Mouse (Mus musculus) gonadal fat pad, adult 2 months (tissue): ENCODE measurements around the gene Luc7l3. TPM values are rescaled to one million over a fixed set of nuclear protein-coding genes. Genes with fewer than 3 reads are reported as not detected.

ENCODE experiments used
- DNase-seq: peaks from one replicate; pipeline ENCODE4 v3.0.0-alpha.2; 2012; ENCODE audit warnings: low read depth
- polyA plus RNA-seq: library from polyadenylated mRNA; depleted of rRNA; stranded (reverse); fragments of >200 nt; gene quantifications from 2 replicates; pipeline ENCODE4 v1.2.3, GENCODE M21; 2012; rRNA removed

The Luc7l3 gene
- 16.5 and 17.1 TPM in 2 replicates for polyA plus RNA-seq

DNA sequence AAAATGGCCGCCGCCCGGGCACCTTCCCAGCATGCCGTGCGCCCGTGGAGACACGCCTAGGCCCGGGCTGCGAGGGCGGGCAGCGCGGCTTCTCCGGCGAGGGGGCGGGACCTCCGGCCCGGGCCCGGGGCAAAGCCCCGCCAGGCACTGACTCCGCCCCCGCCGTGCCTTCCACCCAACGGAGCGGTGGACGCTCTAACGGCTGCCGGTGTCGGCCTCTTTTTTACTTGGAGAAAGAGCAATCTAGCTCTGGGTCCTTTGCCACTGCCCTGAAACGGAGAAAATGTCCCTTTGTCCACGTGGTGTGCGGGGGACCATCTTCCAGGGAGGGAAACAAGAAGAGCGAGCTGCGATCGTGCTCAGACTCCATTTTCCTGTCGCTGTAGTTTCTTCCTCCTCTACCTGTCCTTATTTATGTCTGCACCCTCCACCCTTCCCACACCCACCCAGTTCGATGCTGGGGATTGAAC is at the start of gene Luc7l3:
Gene Luc7l3 (minus strand): TSS at position 58 of the 470 bp plus-strand sequence.
- no peak for DNase-seq

DNA sequence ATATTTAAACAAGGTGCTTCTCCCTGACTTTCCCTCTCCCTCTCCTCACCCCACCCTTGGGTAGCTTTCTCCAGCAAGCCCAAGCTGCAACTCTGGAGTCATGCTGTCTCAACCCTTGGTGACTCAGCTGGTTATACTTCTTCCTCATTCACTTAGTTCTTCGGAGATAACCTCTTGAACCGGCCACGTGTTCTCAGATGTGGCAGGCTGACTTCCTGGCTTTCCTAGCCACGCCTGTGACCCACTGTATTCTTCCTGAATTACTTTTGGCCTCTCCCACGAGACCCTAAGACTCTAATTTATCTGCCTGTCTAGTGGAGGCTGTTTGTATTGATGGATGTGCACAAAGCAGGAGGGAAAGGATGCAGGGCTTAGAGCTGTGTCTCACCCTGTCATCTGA is 49.0 kb upstream of the Luc7l3 start:
- no peak for DNase-seq

DNA sequence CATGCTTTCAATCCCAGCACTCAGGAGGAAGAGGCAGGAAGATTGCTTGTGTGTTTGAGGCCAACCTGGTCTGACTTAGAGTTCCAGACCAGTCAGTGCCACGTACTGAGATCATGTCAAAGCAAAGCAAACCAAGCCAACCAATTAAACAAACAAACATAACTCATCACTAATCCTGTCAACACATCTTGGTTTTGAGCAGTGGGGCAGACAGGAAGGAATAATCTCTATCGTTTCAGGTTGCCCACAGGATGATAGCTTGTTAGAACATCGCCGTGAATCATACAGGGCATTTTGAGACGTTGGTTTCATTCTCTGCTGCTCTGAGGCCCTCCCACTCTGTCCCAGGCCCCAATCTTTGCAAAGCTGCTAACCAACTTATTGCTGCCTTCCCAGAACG is 48.2 kb upstream of the Luc7l3 start:
- no peak for DNase-seq

DNA sequence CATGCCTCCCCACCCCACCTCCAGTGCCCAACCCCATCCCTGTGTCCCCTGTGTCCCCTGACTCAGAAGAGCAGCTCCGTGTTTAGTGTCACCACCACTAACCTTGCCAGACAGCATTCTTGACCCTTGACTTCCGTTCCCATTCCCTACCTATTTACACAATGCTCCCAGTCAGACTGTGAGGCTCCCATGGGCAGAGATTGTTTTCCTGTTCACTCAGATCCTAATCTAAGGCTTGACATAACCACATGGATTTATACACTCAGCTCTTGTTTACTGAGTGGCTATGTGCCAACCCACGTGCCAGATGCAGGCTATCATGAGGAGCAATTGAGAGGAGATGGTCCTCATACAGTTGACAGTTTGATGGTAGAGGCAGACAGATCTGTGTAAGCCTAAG is 43.6 kb upstream of the Luc7l3 start:
- no peak for DNase-seq

DNA sequence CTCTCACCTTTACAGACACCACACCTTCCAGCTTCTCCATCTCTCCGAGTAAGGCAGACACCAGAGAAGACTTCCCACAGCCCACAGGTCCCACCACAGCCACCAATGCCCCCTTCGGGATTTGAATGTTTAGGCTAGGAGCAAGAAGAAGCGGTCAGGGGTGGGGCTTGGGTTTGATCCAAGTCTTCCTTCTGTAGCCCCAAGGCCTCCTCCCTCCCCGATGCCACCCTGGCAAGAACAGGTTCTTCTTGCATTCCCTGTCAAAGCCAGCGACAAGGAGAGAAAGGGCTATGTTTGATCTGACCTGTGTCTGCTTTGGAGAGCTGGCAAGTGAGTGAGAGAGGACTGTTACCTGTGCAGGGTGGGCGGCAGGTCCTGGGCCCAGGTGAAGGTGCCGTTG is 41.9 kb upstream of the Luc7l3 start:
- DNase-seq: no peak

DNA sequence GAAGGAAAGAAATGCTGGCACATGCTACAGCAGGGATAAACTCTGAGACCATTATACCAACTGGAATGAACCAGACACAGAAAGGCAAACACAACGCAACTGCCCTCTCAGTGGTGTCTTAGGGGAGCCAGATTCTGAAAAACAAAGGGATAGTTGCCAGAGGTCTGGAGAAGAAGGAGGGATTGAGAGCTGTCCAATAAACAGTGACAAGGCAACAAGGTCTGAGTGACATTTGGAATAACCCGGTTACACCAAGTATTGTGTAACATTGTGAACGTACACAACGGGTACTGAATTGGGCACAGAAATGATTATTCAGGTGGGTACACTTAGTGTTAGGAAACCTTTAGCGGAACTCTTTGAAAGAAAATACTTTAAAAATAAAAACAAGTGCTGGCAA is 40.3 kb upstream of the Luc7l3 start:
- no peak for DNase-seq

DNA sequence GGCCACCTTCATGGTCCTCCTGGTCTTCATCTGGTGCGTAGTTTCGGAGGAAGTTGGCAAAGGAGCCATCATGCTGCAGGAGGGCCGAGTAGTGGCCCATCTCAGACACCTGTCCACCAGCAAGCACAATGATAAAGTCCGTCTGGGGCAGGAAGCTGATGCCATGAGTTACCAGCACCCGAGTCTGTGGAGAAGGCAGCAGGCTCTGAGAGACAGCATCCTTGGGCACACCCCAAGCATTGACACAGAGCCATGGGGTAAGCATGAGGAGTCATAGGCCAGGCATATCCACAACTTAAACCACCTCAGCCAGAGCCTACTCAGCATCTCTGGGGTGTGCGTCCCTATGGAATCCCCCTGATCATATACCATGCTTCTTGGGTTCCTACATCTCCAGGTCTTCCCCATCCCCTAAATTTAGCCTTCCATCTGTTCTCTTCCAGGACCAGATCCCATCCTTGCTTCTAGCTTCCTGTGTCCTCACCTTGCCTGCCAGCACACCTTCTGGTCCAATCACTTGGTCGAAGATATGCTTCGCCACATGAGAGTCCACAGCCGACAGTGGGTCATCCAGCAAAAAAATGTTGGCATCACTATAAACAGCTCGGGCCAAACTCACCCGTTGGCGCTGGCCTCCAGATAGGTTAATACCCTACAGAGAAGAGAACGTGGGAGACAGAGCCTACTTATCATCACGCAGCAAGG is 39.5 kb upstream of the Luc7l3 start:
- DNase-seq: no peak

DNA sequence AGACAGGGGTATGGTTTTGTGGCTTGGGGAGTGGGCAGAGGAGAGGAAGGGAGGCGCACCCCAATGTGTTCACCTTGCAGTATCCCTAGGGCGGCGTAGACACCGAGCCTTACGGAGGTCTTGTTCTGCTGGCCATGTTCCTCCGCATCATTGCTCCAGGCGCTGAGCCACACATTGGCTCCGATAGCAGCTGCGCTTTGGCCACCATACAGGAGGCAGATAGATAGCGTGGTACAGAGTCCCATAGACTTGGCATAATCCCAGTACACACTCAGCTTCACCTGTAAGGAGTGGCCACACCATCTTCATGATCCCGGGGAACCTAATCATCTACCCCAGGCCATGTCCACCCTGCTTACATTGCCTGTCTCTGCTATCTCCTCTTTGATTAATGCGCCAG is 37.4 kb upstream of the Luc7l3 start:
- no peak for DNase-seq

DNA sequence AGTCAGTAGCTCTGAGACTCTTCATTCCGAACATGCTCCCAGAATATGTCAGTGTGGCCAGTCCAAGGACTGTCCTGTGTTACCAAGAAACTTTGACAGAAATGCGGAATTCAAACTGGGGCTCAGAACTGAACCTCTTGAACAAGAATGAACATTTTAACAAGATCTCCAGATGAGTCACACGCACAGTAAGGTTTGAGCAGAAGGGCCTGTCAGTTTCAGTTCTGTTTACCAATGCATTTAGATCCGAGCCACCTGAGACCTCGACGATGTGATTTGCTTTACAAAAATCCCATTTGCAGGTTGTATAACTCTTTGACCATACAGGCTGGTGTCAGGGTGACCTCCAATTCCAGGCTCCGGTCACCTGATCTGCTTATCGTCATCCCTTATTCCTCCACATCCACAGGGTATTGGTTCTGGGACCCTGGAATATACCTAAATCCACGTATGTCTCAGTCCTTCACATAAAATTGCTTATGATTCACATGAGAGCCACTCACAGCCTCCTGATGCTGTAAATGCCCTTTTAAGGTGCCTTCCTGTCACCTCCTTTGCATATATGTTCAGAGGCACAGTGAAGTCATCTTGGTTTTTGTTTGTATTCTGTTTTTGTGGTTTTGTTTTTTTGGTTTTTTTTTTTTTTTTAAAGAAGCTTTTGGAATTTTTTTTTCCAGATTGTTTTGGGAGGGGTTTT is 33.9 kb upstream of the Luc7l3 start:
- no peak for DNase-seq

DNA sequence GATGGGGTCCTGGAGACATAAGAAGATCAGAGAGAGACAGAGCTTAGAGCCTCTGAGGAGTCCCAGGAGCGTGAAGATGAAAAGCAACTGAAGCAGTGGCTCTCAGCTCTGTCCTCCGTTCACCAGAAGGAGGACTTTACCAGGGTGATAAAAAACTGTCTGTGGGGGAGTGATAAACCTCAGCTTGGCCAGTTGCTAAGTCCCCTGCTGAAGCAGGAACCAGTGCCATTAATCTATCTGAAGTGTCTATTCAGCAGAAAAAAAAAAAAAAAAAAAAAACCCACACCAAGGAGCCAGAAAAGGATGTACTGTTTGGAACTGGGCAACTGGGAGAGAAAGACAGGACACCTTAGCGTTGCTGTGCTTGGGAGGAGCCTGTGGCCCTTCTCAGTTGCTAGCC is 29.3 kb upstream of the Luc7l3 start:
- no peak for DNase-seq

DNA sequence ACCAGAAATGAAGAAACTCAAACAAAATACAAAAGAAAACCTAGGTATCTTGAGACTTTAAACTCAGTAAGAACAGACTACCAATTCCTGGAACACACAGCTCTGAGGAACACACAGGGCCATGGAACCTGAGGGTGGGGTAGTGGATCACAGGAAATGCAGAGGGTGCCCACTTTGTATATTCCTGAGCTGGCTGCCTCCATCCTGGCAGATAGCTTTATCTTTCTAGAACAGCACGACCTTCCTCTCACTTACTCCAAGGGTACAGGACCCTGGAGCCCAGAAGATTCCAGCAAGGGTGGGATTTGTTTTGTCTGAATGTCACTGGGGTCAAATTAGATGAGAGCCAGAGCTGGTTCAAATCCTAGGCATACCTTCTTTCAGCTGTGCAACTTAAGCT is 28.5 kb upstream of the Luc7l3 start:
- no peak for DNase-seq

DNA sequence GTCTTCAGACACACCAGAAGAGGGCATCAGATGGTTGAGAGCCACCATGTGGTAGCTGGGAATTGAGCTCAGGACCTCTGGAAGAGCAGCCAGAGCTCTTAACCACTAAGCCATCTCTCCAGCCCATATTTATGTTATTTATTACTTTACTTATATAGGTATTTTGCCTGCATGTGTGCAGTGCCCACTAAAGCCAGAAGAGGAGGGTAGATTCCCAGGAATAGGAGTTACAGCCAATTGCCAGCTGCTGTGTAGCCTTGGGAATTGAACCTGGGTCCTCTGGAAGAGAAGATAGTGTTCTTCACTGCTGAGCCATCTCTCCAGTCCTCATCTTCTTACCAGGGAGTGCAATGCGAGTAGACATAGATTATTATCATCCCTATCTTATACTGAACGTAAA is 28.1 kb upstream of the Luc7l3 start:
- DNase-seq: no peak

DNA sequence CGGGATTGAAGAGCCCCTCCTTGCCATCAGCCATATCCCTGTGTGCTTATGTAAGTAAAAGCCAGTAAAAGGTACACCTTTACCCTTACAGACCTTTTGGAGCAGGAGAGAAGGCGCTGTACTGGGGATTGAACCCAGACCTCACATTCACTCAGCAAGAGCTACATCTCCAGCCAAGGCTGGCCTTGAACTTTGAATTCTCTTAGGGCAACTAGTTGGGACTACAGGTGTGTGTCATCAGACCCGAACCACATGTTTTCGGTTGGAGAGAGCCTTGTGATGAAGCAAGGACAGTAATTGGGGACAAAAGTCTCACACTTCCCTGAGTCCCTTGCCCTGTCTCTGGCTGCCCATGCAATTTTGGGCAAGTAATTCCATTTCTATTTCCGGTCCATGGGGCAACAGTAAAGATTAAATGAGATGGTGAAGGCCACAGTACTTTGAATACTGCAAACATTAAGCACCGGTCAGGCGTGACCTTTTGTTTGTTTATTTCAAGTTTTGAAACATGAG is 25.3 kb upstream of the Luc7l3 start:
- no peak for DNase-seq

DNA sequence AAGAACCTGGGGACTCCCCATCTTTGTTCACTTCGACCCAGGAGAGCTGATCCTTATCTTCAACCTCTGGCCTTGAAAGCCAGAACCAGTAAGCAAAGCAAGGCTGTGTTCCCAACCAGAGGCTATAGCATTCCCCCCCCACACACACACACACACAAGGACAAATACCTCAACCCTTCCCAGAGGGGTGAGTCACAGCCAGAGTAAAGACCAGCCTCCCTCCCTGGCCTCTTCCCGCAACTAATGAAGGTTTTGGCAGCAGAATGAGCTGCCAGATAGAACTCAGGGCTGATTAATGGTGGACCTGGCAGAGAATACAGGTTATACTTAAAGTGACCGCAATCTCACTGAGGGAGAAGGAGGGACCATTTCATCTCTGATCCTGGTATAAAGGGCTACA is 24.8 kb upstream of the Luc7l3 start:
- no peak for DNase-seq

DNA sequence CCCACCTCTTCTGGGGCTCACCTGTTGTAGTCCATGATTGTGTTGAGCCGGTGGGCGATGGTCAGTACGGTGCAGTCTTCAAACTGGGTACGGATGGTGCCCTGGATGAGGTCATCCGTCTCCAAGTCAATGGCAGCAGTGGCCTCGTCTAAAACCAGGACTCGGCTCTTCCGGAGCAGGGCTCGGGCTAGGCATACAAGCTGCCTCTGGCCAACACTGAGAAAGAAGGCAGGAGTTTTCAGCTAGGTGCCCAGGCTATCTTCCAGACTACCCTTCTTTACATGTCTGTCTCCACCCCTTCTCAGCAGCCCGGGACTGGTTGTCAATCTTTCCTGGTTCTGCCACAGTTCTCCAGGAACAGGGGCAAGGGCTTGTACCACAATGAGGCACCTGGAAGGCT is 24.1 kb upstream of the Luc7l3 start:
- DNase-seq: no peak

DNA sequence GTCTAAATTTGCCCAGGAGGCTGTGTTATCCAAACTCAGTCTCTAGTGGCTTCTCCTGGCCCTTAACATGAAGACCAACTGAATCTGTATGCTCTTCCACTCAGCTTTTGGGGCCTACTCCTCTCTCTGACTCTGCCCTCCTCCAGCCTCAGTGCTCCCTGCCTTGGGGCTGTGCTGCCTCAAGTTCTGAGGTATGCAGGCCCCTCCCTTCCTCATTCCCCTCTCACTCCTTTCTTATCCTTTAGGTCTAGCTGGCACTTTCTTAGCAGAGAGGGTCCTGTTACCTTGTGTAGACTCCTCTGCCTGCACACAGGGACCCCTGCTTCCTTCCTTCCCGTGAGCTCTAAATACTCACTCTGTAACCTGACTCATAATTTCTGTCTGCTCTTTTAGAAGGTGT is 22.7 kb upstream of the Luc7l3 start:
- no peak for DNase-seq

DNA sequence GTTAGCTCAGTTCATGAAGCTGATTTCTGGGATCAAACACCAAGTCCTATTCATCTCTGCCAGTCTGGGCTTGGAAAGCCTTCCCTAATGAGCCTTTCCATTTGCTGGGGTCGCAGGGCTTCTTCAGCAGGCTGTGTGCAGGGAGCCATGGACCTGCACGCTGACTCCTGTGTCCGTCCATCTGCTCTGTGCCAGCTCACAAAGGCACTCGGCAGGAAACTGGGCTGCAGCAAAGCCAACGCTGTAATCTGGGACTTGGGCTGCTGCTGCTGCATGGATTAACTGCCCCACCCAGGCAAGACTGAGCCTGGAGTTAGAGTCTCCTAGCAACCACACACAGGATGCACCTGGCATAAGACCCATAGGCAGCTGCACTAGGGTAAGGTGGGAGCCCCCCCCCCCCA is 22.2 kb upstream of the Luc7l3 start:
- DNase-seq: no peak

DNA sequence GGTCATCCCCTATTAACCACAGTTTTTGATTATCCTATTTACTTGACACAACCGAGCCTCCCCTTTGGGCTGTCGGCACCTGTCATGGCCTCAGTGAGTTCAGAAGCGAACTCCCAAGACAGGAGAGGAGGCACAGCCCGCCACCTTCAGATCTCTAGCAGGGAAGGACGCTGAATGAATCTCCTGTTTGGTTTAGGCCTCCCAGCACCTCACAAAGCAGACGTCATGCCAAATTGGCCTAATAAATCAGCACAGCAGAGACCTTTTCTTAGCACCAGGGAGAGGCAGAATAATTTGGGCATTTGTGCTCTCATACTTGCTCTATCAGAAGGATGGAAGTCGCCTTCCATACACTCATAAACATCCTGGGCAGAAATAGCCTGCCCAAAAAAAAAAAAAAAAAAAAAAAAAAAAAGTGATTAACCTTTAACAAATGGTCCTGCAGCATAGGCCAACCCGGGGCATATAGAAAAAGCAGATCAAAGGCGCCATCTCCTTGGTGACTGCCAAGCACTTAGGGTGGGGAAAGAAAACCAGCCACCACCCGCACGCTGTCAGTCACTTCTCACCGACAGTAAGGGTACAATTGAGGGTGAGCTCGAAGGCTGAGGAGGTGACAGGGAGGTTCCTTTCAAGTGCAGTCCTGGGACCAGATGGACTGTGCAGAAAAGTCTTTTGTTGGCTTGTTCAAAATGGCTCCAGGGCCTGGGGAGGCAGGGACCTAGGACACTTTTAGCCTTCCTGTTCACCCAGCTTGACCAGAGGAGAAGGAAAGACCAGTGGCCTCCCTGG is 20.5 kb upstream of the Luc7l3 start:
- DNase-seq: no peak

DNA sequence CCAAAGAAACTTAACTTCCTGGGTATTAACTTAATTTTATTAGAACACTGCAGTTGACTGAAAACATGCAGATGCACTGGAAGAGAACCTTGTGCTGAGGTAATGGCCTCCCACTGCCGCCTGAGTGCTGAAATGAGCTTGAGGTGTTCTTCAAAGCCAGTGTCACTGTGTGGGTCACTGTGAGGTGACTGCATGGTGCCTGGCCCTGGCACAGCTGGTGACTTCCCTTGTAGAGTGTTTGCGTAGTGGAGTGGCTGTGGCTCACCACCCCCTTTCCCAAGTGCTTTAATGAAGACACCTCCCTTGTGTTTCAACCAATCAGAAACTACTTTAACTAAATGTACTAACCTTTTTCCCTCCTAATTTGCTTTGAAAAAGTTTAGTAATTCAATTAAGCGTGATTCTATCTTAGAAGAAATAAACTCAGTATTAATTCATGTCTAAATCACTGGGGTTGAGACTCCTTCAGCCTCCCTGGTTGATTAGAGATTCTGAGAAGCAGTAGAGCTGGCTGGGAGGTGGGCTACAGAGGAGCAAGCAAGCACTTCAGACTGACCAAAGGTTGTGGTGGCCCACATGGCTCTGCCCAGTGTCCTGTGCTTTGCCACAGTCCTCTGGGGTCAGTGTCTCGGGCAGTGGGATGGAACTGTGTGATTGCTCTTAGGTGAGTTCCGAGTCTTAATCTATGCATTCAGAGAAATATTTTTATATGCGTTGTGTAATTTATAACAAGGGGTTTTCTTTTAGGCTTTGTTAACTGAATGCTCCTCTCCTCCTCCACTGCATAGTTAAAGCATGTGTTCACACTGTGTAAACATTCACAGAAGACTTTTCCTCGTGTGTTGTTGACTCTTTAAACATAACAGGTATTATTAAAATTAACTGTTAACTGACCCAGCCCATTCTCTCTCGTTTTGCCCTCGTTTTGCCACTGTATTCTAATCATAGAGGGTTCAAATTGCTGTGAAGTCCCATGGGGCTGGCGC is 19.5 kb upstream of the Luc7l3 start:
- DNase-seq: no peak

DNA sequence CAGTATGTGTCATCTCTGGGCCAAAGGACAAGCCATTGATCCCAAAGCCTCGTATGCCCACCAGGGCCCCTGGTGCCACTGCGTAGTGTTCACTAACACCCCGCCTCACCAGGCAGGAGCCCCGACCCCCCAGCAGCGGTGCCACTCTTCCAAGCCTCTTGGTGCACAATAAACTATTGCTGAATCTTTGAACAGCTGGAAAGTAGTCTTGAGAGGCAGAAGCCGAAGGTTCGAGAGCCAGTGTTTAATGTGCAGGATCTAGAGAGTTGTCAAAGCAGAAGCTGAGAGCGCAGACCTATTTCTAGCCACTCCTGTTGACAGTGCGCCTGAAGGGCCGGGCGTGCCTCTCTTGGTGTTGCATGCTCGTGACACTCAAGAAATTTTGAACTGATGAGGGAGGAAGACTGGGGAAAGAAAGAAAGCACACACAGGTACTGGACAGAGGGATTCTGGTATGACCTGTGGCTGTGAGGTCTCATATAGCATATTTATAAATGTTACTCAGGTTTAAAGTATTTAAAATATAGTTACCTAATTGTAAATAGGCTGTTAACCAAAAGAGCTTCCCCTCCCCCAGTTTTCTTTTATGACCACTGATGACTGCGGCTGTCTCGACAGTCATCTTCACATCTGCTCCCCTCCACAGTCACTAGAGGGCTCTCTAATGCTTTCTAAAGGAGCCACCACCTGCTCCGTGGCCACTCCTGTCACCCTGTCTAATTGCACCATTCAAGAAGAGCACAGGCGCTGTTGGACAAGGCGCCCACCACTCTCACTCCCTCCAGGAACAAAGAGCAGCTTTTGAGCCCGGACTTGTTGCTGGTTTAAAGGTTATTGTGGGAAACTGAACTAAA is 18.2 kb upstream of the Luc7l3 start:
- no peak for DNase-seq
